Mouse (Mus musculus): ENCODE measurements around the gene Dgcr8.

The Dgcr8 gene

GRCm38 (mm10) chr16:18220856-18221542, 68.0 kb downstream of the Dgcr8 start:
- no peak for DNase-seq (ENCODE audit: low read depth)

GRCm38 (mm10) chr16:18220001-18220400, 69.0 kb downstream of the Dgcr8 start:
- DNase-seq (ENCODE audit: low read depth) = no peak

GRCm38 (mm10) chr16:18218580-18218996, 70.5 kb downstream of the Dgcr8 start:
- no peak for DNase-seq (ENCODE audit: low read depth)

- DNase-seq (ENCODE audit: low read depth) = no peak
Measured at GRCm38 (mm10) chr16:18217579-18217978, 71.5 kb downstream of the Dgcr8 start, which contains the start of gene Ccdc188. Gene Ccdc188 (plus strand): TSS chr16:18217879.

GRCm38 (mm10) chr16:18214858-18215257, 74.2 kb downstream of the Dgcr8 start:
- no peak for DNase-seq (ENCODE audit: low read depth)

- DNase-seq (ENCODE audit: low read depth) = no peak
Measured at GRCm38 (mm10) chr16:18213689-18214088, 75.4 kb downstream of the Dgcr8 start.

GRCm38 (mm10) chr16:18211417-18212171, 77.5 kb downstream of the Dgcr8 start:
- DNase-seq (ENCODE audit: low read depth) = peak; percentile 75

GRCm38 (mm10) chr16:18210701-18211416, 78.2 kb downstream of the Dgcr8 start:
- DNase-seq (ENCODE audit: low read depth) = peak; percentile 62
